Mouse (Mus musculus): ENCODE data around the gene Calcoco2. TPM values are rescaled to one million over a fixed set of nuclear protein-coding genes. Genes with fewer than 3 reads are reported as not detected.

Gene Calcoco2
- polyA plus RNA-seq, 1 experiment from 2014 or later, result 0.22 TPM

Other genes starting within 250 kb of the Calcoco2 start
- gene B4galnt2, start 197.1 kb downstream of the Calcoco2 start, polyA plus RNA-seq (2015; fragmentation: Nextera tagmentation; extraction: Ambion mirVana), result not detected in 2 replicates
- gene Igf2bp1, start 106.0 kb downstream of the Calcoco2 start, polyA plus RNA-seq (2015; fragmentation: Nextera tagmentation; extraction: Ambion mirVana), result 20.2 and 22.4 TPM in 2 replicates
- gene Gip, start 87.4 kb downstream of the Calcoco2 start, polyA plus RNA-seq (2015; fragmentation: Nextera tagmentation; extraction: Ambion mirVana), result not detected in 2 replicates
- gene Snf8, start 77.1 kb downstream of the Calcoco2 start, polyA plus RNA-seq (2015; fragmentation: Nextera tagmentation; extraction: Ambion mirVana), result 113 and 129 TPM in 2 replicates
- gene Ube2z, start 46.6 kb downstream of the Calcoco2 start, polyA plus RNA-seq (2015; fragmentation: Nextera tagmentation; extraction: Ambion mirVana), result 35.4 and 36.5 TPM in 2 replicates
- gene Atp5g1, start 36.3 kb downstream of the Calcoco2 start, polyA plus RNA-seq (2015; fragmentation: Nextera tagmentation; extraction: Ambion mirVana), result 408 and 422 TPM in 2 replicates
- gene Ttll6, start 21.8 kb upstream of the Calcoco2 start, polyA plus RNA-seq (2015; fragmentation: Nextera tagmentation; extraction: Ambion mirVana), result 0.09 and 0.11 TPM in 2 replicates
- 0.13 TPM in 1 of 2 replicates, not detected in the other for gene Hoxb13, start 82.4 kb upstream of the Calcoco2 start, polyA plus RNA-seq (2015; fragmentation: Nextera tagmentation; extraction: Ambion mirVana)
- not detected in 2 replicates for gene Hoxb9, start 159.5 kb upstream of the Calcoco2 start, polyA plus RNA-seq (2015; fragmentation: Nextera tagmentation; extraction: Ambion mirVana)
- gene Hoxb8, start 169.9 kb upstream of the Calcoco2 start, polyA plus RNA-seq (2015; fragmentation: Nextera tagmentation; extraction: Ambion mirVana), result not detected in 2 replicates
- gene Hoxb7, start 174.7 kb upstream of the Calcoco2 start, polyA plus RNA-seq (2015; fragmentation: Nextera tagmentation; extraction: Ambion mirVana), result not detected in 2 replicates
- not detected in 2 replicates for gene Hoxb6, start 180.5 kb upstream of the Calcoco2 start, polyA plus RNA-seq (2015; fragmentation: Nextera tagmentation; extraction: Ambion mirVana)
- gene Hoxb5, start 191.4 kb upstream of the Calcoco2 start, polyA plus RNA-seq (2015; fragmentation: Nextera tagmentation; extraction: Ambion mirVana), result not detected in 2 replicates
- gene Hoxb4, start 206.3 kb upstream of the Calcoco2 start, polyA plus RNA-seq (2015; fragmentation: Nextera tagmentation; extraction: Ambion mirVana), result not detected in 2 replicates
- not detected in 2 replicates for gene Hoxb3, start 211.4 kb upstream of the Calcoco2 start, polyA plus RNA-seq (2015; fragmentation: Nextera tagmentation; extraction: Ambion mirVana)
- not detected in 2 replicates for gene Hoxb2, start 238.6 kb upstream of the Calcoco2 start, polyA plus RNA-seq (2015; fragmentation: Nextera tagmentation; extraction: Ambion mirVana)